Mouse (Mus musculus): Measurements from ENCODE around the gene Nxpe5. TPM values are rescaled to one million over a fixed set of nuclear protein-coding genes. Genes with fewer than 3 reads are reported as not detected.
A peak's percentile ranks its signal among the peaks of the same experiment; 100 is the strongest.

The Nxpe5 gene
- total and polyA plus RNA-seq, 3 experiments: 0.10 to 1.2 (median 0.98) TPM

GRCm38 (mm10) chr5:138280829-138281228, 55.1 kb downstream of the Nxpe5 start:
- TF ChIP-seq POLR2A (IDR thresholded peaks at IDR 0.05; ENCODE audit: insufficient read depth, low read depth, low read length): no peak
- no peak for TF ChIP-seq EP300 (IDR thresholded peaks at IDR 0.05; ENCODE audit: insufficient read depth, low read depth, low read length)
- TF ChIP-seq CTCF (IDR thresholded peaks at IDR 0.05): no peak
- H3K27ac ChIP-seq: no peak overlapping the region
- no peaks in the 10 kb centered on the region; the same call in 1 of the 2 replicates for H3K4me1 ChIP-seq (ENCODE audit: control insufficient read depth, insufficient read depth, low read length)
- H3K36me3 ChIP-seq (ENCODE audit: control insufficient read depth, insufficient read depth, low read length): no peaks in the 10 kb centered on the region
- H3K79me2 ChIP-seq (replicated peaks; ENCODE audit: control insufficient read depth, insufficient read depth, low read length): no peaks in the 10 kb centered on the region
- no peak for DNase-seq
- WGBS: 73% methylated on average over 15 of the region's 15 CpGs
- H3K4me3 ChIP-seq: no peak overlapping the region
- intact Hi-C loops (cut with DNase I): no loop called here
- H3K9ac ChIP-seq (ENCODE audit: low read depth, low read length): no peak overlapping the region
- H3K27me3 ChIP-seq (ENCODE audit: control insufficient read depth, insufficient read depth, low read length): peaks cover 1% of the 10 kb centered on the region; the same call in 1 of the 2 replicates

GRCm38 (mm10) chr5:138281798-138282197, 56.1 kb downstream of the Nxpe5 start:
- H3K79me2 ChIP-seq (replicated peaks; ENCODE audit: control insufficient read depth, insufficient read depth, low read length): no peaks in the 10 kb centered on the region
- WGBS: 65% methylated on average over 2 of the region's 2 CpGs
- no peak for DNase-seq
- no peak overlapping the region for H3K4me3 ChIP-seq
- H3K36me3 ChIP-seq (ENCODE audit: control insufficient read depth, insufficient read depth, low read length): no peaks in the 10 kb centered on the region
- intact Hi-C loops (cut with DNase I): no loop called here
- no peak overlapping the region for H3K9ac ChIP-seq (ENCODE audit: low read depth, low read length)
- peaks cover 1% of the 10 kb centered on the region; the same call in 1 of the 2 replicates for H3K27me3 ChIP-seq (ENCODE audit: control insufficient read depth, insufficient read depth, low read length)
- TF ChIP-seq CTCF (IDR thresholded peaks at IDR 0.05): no peak
- TF ChIP-seq POLR2A (IDR thresholded peaks at IDR 0.05; ENCODE audit: insufficient read depth, low read depth, low read length): no peak
- no peak for TF ChIP-seq EP300 (IDR thresholded peaks at IDR 0.05; ENCODE audit: insufficient read depth, low read depth, low read length)
- H3K4me1 ChIP-seq (ENCODE audit: control insufficient read depth, insufficient read depth, low read length): no peaks in the 10 kb centered on the region; the same call in 1 of the 2 replicates
- no peak overlapping the region for H3K27ac ChIP-seq

DNA sequence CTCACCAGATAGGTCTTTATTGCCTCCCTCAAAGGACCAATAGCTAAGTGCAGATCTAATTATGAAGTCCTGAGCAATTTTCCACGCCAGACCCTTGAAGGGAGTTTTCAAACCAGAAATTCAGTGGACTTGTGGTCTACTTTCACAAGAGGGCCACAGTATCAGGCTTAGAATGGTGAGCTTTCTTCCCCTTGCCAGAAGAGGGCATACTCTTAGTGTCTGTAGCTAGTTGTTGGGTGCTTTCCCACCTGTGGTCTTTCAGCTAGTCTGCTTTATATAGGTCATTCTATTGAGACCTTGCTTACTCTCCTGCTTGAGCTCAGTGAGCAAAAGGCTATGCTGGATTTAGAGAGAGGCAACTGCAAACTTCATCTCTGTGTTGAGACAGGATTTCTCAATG, 57.8 kb downstream of the Nxpe5 start:
- Histone ChIP-seq H3K27ac (no peak overlapping the region), H3K4me3 (no peak overlapping the region), H3K27me3 (ENCODE audit: control insufficient read depth, insufficient read depth, low read length) (peaks cover 1% of the 10 kb centered on the region; the same call in 1 of the 2 replicates), H3K4me1 (ENCODE audit: control insufficient read depth, insufficient read depth, low read length) (no peaks in the 10 kb centered on the region; the same call in 1 of the 2 replicates), H3K79me2 (replicated peaks; ENCODE audit: control insufficient read depth, insufficient read depth, low read length) (no peaks in the 10 kb centered on the region), H3K36me3 (ENCODE audit: control insufficient read depth, insufficient read depth, low read length) (no peaks in the 10 kb centered on the region), H3K9ac (ENCODE audit: low read depth, low read length) (no peak overlapping the region)
- WGBS: 63% methylated on average over 1 of the region's 1 CpGs
- intact Hi-C loops (cut with DNase I): no loop called here
- TF ChIP-seq POLR2A (IDR thresholded peaks at IDR 0.05; ENCODE audit: insufficient read depth, low read depth, low read length) (no peak), EP300 (IDR thresholded peaks at IDR 0.05; ENCODE audit: insufficient read depth, low read depth, low read length) (no peak), CTCF (IDR thresholded peaks at IDR 0.05) (peak; percentile 29)
- no peak for DNase-seq

- Histone ChIP-seq H3K36me3 (ENCODE audit: control insufficient read depth, insufficient read depth, low read length) (no peaks in the 10 kb centered on the region), H3K27me3 (ENCODE audit: control insufficient read depth, insufficient read depth, low read length) (no peaks in the 10 kb centered on the region), H3K4me3 (no peak overlapping the region), H3K79me2 (replicated peaks; ENCODE audit: control insufficient read depth, insufficient read depth, low read length) (no peaks in the 10 kb centered on the region), H3K9ac (ENCODE audit: low read depth, low read length) (no peak overlapping the region), H3K27ac (no peak overlapping the region), H3K4me1 (ENCODE audit: control insufficient read depth, insufficient read depth, low read length) (no peaks in the 10 kb centered on the region)
- TF ChIP-seq POLR2A (IDR thresholded peaks at IDR 0.05; ENCODE audit: insufficient read depth, low read depth, low read length) (no peak), CTCF (IDR thresholded peaks at IDR 0.05) (peak; percentile 44)
- intact Hi-C loops (cut with DNase I): no loop called here
- WGBS: 69% methylated on average over 3 of the region's 3 CpGs
- no peak for DNase-seq
Measured at GRCm38 (mm10) chr5:138287861-138288260, 62.2 kb downstream of the Nxpe5 start.

- Histone ChIP-seq H3K4me1 (ENCODE audit: control insufficient read depth, insufficient read depth, low read length) (no peaks in the 10 kb centered on the region), H3K36me3 (ENCODE audit: control insufficient read depth, insufficient read depth, low read length) (no peaks in the 10 kb centered on the region), H3K79me2 (replicated peaks; ENCODE audit: control insufficient read depth, insufficient read depth, low read length) (no peaks in the 10 kb centered on the region), H3K27me3 (ENCODE audit: control insufficient read depth, insufficient read depth, low read length) (no peaks in the 10 kb centered on the region), H3K27ac (no peak overlapping the region), H3K9ac (ENCODE audit: low read depth, low read length) (no peak overlapping the region), H3K4me3 (no peak overlapping the region)
- TF ChIP-seq EP300 (IDR thresholded peaks at IDR 0.05; ENCODE audit: insufficient read depth, low read depth, low read length): no peak
- no peak for TF ChIP-seq CTCF (IDR thresholded peaks at IDR 0.05)
- TF ChIP-seq POLR2A (IDR thresholded peaks at IDR 0.05; ENCODE audit: insufficient read depth, low read depth, low read length): no peak
- intact Hi-C loops (cut with DNase I): no loop called here
- no peak for DNase-seq
- 59% methylated on average over 1 of the region's 1 CpGs for WGBS
Measured at GRCm38 (mm10) chr5:138291638-138292037, 65.9 kb downstream of the Nxpe5 start.

DNA sequence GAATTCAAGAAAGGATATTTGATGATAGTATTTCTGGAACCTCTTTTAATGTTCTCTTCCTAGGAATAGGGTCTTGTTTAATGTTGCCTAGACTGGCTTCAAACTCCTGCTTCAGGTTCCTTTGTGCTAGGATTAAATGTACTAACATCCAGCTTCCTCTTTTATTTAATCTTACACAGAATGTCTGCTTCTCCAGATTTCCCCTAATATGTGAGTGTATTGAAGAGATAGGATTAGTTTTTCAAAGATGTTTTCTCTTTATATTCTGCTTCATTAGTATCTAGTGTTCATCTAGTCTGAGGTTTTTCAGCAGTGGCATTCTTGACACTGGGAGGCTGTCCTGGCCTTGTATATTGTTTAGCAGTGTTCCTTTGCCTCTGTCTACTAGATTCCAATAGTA, 68.5 kb downstream of the Nxpe5 start:
- TF ChIP-seq EP300 (IDR thresholded peaks at IDR 0.05; ENCODE audit: insufficient read depth, low read depth, low read length): no peak
- TF ChIP-seq CTCF (IDR thresholded peaks at IDR 0.05): no peak
- no peak for TF ChIP-seq POLR2A (IDR thresholded peaks at IDR 0.05; ENCODE audit: insufficient read depth, low read depth, low read length)
- H3K36me3 ChIP-seq (ENCODE audit: control insufficient read depth, insufficient read depth, low read length): no peaks in the 10 kb centered on the region
- no peaks in the 10 kb centered on the region for H3K4me1 ChIP-seq (ENCODE audit: control insufficient read depth, insufficient read depth, low read length)
- H3K27ac ChIP-seq: no peak overlapping the region
- H3K9ac ChIP-seq (ENCODE audit: low read depth, low read length): no peak overlapping the region
- intact Hi-C loops (cut with DNase I): no loop called here
- H3K27me3 ChIP-seq (ENCODE audit: control insufficient read depth, insufficient read depth, low read length): no peaks in the 10 kb centered on the region
- H3K4me3 ChIP-seq: no peak overlapping the region
- no peaks in the 10 kb centered on the region for H3K79me2 ChIP-seq (replicated peaks; ENCODE audit: control insufficient read depth, insufficient read depth, low read length)
- DNase-seq: no peak
